Mouse (Mus musculus) cerebellum, postnatal 4 days (tissue): ENCODE data around the gene Rgs8.

Experiments
- DNase-seq, 2 experiments: peaks; one replicate each; pipeline ENCODE4 v3.0.0; 2022; ENCODE audit warnings: low spot score in 2 of 2, mixed read lengths in 1 of 2

Rgs8 gene

GRCm38 (mm10) chr1:153652938-153653623 is at the start of gene Rgs8:
Gene Rgs8 (plus strand): TSS chr1:153653025.
- DNase-seq = no peak

- DNase-seq = no peak
These were observed 35.4 kb upstream of the Rgs8 start for GRCm38 (mm10) chr1:153617340-153617830.

GRCm38 (mm10) chr1:153623036-153623435 is 29.8 kb upstream of the Rgs8 start:
- no peak for DNase-seq

- DNase-seq = no peak
These were observed 20.1 kb upstream of the Rgs8 start for GRCm38 (mm10) chr1:153632686-153633085.

DNA sequence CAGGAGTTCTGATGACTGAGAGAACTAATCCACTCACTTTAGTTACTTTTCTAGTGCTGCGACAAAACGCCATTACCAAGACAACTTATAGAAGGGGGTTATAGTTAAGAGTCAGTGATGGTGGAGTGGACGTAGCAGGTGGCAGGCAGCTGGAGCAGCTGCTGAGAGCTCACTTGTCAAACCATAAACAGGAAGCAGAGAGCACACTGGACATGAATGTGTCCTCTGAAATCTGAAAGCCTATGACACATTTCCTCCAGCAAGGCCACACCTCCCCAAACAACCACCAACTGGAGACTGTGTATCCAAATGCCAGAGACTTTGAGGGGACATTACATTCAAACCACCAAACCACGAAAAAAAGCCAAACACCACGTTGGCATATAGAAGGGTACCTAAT is 17.8 kb upstream of the Rgs8 start:
- no peak for DNase-seq

DNA sequence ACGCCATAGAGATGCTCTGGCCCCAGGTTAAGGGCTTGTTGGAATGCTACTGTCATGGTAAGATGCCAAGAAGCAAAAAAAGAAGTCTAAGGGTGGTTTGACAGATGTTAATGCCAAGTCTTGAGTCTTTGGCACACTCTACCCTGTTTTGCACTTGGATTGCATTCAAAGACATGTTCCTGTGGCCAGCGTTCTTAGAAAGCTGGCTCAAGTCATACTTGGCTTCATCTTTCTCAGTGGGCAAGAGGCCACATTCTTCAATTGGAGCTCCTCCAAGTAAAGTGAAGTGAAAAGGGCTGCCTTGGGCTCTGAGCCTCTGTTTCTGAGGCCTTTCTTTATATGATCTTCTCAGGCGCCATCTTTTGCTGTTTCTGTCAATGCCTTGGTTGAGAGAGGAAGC is 17.3 kb upstream of the Rgs8 start:
- peak in 1 of 2 experiments; percentile 78 for DNase-seq

DNA sequence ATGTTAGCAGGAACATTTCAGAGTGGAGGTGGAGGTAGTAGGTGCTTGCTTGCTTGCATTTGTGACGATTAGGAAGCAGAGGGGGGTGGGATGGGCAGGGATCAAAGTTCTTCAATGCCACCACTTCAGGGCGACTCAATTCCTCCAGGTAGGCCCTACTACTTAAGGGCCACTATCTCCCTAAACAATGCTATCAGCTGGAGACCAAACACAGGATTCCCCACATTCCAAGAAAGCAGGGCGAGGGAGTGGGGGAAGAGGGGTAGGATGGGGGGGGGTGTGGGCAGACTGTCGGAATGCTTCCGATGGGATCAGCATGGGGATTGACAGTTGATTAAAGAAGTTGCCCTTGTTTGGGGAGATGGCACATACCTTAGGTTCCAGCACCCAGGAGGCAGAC is 16.0 kb upstream of the Rgs8 start:
- DNase-seq = no peak

DNA sequence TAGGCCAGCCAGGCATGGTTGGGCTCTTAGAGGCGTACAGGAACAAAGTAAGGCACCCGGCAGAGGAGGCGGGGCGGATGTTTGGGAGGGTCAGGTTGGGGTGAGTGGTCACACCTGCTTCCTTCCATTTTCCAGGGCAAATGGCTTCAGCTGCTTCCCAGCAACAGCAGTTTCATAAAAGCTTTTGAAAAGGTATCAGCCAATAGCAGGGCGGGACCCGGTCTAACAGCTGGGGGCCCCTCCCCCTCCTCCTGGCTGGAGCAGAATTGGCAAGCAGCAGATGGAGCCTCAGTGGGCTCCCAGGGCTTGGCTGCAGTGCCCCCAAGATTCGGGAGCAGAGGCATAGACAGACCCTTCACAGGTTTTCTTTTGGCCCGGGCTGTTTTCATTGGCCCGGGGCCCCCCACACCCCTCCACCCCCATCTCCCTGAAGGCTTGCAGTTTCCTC is 11.3 kb upstream of the Rgs8 start:
- peak; percentile 29 to 66 for DNase-seq

GRCm38 (mm10) chr1:153641940-153642501 is 10.8 kb upstream of the Rgs8 start:
- peak; percentile 33 to 71 for DNase-seq

DNA sequence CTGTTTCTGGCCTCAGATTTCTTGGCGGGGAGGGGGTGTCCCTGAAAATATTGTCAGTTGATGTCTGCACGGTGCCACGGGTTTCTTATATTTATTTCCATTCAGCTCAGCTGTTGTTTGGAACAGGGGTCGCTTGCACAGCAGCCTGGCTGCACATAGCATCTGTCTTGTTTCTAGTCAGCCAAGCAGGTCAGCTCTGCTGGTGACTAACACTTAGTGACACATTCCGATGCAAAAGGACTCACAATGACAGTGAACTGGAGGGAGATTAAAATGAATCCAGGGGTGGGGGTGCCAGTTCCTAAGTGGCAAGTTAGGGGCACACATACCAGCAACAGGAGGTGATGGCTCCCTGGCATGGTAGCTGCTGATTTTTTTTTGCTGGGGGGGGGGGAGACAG is 849 bp downstream of the Rgs8 start:
- DNase-seq = no peak

GRCm38 (mm10) chr1:153659666-153660065 is 6.8 kb downstream of the Rgs8 start:
- no peak for DNase-seq

- DNase-seq = no peak
These were observed 8.3 kb downstream of the Rgs8 start for GRCm38 (mm10) chr1:153660982-153661688.

- DNase-seq = no peak
These were observed 8.8 kb downstream of the Rgs8 start for GRCm38 (mm10) chr1:153661689-153662002.

DNA sequence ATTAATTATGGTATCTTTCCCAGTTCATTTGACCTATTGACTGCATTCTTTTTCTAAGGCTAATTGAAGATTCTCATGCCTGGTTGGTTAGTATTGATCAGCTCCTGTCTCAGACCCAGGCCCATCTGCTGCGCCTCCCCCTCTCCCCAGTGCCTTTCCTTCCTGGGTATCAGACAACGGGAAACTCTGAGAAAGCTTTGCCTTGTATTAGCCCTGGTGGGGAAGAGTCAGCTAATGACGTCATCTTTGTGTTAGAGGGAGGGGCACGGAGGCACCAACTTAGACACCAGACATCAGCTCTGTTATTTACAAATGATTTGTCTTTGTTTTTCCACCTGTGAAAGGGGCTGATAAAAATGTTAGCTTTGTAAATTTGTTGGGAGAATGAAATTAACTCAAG is 9.5 kb downstream of the Rgs8 start:
- DNase-seq = no peak

GRCm38 (mm10) chr1:153665066-153665715 is 12.4 kb downstream of the Rgs8 start:
- DNase-seq = peak in 1 of 2 experiments; percentile 81

- no peak for DNase-seq
These were observed 13.4 kb downstream of the Rgs8 start for GRCm38 (mm10) chr1:153666236-153666635.

- DNase-seq = no peak
These were observed 14.5 kb downstream of the Rgs8 start for GRCm38 (mm10) chr1:153667244-153667727.

- no peak for DNase-seq
These were observed 15.0 kb downstream of the Rgs8 start for GRCm38 (mm10) chr1:153667781-153668180.

GRCm38 (mm10) chr1:153669086-153669485 is 16.3 kb downstream of the Rgs8 start:
- no peak for DNase-seq

- no peak for DNase-seq
These were observed 16.9 kb downstream of the Rgs8 start for GRCm38 (mm10) chr1:153669728-153670127.

- DNase-seq = no peak
These were observed 18.5 kb downstream of the Rgs8 start for GRCm38 (mm10) chr1:153671352-153671751.

- DNase-seq = no peak
These were observed 19.9 kb downstream of the Rgs8 start for GRCm38 (mm10) chr1:153672698-153673097.
